Mouse (Mus musculus): Measurements from ENCODE around the gene Acat2.
"Not testable (repeated sequence)": the region's sequence is repeated elsewhere in the genome, so short reads cannot be mapped to it uniquely, and the experiment has no call there.

Acat2 gene

DNA sequence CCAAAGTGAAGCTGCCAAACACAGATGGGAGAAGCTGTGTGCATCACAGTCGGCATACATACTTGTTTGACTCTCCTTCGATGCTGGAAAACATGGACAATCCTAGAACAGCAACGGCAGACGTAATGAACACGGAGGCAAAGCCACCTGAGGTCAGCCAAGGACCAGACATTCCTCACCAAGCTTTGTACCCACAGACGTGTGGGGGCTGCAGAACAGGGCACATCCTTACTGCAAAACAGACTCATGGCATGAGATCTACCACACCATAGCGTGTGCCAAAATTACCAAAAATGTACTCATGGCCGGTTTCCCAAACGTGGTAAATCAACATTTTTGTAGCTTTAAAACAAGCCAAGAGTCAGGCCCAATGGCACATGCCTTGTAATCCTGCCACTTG is 54.1 kb downstream of the Acat2 start:
- no peak for DNase-seq (ENCODE audit: low spot score in 2 of 2)

DNA sequence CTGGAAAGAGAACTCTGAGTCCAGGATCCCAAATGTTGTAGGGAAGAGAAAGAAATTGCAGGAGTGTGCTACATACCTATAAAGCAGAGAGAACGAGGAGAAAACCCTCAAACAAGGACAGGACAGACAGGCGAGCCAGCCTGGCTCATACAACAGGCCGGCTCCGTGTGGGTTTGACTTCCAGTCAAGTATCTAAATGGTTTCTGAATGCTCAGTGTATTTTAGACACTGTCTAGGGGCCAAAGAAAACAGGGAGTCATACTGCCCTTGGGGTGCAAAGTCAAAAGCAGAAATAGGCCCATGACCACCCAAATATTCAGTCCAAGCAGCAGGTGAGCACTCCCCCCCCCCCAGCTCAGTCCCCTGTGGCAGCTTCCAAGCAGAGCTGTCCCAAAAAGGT is 54.7 kb downstream of the Acat2 start:
- DNase-seq (ENCODE audit: low spot score in 2 of 2): no peak

DNA sequence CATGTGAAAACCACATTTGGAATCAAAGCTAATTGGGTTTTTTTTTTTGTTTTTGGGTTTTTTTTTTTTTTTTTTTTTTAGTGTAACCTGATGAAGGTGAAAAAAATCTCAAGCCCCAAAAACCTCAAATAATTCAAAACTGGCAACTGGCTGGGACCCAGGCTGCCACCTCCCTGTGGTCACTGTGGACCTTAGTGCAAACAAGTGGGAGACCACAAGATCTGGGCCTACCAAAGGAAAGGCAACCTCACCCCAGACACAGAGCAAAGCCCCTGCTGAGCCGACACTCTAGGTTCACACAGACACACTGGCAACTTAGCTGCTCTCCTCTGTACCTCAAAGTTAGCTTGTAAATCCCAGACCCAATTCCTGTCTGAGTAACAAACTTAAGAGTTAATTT is 56.2 kb downstream of the Acat2 start:
- no peak for DNase-seq (ENCODE audit: low spot score in 2 of 2)

DNA sequence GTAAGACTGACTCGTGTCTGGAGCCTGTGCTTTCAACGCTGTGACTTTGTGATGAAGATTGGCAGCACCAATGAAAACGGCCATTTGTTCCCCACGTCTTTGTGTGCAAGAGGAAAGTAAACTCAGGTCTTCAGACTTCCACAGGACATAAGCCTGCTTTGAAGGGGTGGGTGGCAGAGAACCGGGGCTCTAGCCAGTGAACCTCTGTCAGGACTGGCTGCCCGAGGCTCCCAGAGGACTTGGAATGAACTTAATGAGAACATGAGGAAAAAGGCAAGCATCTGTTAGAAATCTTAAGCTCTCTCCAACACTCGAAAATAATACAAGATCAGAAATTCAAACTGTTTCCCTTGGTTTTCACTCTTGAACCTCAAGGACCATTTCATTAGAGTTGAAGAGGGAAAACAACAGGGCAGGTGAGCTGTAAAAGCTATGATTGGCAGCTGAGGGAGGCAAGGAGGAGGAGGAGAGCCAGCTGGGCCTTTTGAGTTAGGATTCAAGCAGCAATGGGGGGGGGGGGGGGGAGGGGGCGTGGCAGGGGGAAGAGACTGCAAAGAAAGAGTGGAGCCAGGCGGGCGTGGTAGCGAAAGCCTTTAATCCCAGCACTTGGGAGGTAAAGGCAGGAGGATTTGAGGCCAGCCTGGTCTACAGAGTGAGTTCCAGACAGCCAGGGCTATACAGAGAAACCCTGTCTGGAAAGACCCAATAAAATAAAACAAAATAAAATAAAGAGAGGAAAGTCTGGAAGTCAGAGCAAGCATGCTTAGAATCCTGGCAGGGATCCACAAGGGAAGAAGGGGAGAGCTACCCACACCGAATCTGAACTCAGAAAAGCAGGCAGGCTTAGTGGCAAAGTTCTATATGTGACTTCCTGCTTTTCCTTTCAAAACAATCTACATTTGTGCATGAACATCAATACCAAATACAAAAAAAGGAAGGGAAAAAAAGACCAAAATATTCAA is 56.9 kb downstream of the Acat2 start:
- no peak for DNase-seq (ENCODE audit: low spot score in 2 of 2)

DNA sequence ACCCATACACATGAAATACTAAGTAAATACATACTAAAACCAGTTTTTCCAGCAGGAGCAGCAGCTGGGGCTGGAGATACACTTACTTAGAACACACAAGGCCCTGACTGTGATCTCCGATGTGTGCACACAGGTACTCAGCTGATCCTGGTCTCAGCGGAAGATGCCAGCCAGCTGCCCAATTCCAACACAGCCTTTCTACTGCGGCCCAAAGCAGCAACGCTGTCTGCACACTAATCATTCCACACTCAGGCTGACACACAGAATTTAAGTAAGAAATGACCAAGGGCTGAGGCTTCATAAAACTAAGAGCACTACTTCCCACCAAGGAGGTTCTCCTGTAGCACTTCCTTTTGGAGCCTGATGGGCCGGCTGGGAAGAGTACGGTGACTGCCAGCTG is 58.3 kb downstream of the Acat2 start:
- no peak for DNase-seq (ENCODE audit: low spot score in 2 of 2)

DNA sequence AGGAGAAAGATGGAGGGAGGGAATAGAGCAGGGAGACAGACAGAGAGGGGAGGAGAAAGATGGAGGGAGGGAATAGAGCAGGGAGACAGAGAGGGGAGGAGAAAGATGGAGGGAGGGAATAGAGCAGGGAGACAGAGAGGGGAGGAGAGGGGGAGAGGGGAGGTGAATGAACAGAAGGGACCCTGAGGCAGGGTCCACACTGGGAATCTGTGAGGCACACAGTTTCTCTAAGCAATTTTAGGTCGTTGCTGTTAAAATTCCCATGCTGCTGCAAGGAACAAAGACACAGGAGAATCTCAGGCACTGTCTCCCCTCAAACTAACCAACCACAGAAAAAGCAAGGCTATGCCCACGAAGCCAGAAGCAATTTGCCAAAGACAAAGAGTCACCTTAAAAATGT is 61.9 kb downstream of the Acat2 start:
- not testable (repeated sequence) for DNase-seq (ENCODE audit: low spot score in 2 of 2)

DNA sequence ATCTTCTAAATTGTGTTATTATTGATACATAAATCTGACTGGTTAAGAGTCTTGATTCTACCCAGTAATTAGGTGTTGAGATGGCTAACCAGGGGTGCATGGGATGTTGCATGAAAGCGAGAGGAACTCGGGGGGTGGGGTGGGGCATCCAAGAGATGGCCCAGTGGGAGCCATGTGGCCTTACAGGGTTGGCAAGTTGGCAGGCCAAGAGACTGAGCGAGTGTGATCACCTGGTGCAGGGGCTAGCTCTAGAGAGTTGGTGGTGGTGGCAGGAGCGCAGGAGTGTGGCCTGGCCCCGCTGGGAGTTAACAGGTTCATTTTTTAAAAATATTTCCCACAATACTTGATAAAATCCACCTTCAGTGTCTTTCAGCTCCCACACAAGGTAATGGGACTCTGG is 62.9 kb downstream of the Acat2 start:
- DNase-seq (ENCODE audit: low spot score in 2 of 2): no peak

All from right cerebral cortex, postnatal 10 days (tissue).